Mouse (Mus musculus) kidney, postnatal 4 days (tissue): ENCODE measurements around the gene Ercc6l2.

Source experiments
- DNase-seq, 2 experiments: peaks; one replicate each; pipeline ENCODE4 v3.0.0; 2021; ENCODE audit warnings: mixed read lengths in 2 of 2

Gene Ercc6l2

GRCm38 (mm10) chr13:63885532-63885949, 70.5 kb downstream of the Ercc6l2 start:
- DNase-seq, result no peak

DNA sequence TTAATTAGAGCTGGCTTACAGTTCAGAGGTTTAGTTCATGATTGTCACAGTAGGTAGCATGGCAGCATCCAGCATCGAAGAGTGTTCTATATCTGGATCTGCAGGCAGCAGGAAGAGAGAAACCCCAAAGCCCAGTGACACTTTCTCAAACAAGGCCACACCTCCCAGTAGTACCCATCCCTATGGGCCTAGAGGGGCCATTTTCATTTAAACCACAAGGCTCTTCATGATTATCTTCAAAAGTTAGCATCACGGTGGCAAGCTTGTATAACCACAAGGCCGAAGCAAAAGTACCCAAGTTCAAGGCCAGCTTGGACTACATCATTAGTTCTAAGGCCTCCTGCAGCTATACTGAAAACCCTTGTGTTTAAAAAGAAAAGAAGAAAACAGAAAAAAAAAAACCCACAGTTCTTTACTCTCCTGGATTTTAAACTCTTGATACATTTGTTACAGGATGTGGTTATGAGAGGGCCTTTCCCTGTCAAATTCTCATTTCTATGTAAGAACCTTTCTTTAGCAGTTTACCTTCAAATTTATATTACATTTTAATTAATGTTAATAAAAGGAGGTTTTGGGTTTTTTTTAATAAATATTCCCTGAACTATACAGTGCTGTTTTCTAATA, 71.5 kb downstream of the Ercc6l2 start:
- DNase-seq, result no peak

- peak; percentile 25 to 52 for DNase-seq
These were observed 85.8 kb downstream of the Ercc6l2 start for GRCm38 (mm10) chr13:63900679-63901302.

GRCm38 (mm10) chr13:63901303-63901713, 86.3 kb downstream of the Ercc6l2 start:
- DNase-seq, result peak; percentile 83 to 90

DNA sequence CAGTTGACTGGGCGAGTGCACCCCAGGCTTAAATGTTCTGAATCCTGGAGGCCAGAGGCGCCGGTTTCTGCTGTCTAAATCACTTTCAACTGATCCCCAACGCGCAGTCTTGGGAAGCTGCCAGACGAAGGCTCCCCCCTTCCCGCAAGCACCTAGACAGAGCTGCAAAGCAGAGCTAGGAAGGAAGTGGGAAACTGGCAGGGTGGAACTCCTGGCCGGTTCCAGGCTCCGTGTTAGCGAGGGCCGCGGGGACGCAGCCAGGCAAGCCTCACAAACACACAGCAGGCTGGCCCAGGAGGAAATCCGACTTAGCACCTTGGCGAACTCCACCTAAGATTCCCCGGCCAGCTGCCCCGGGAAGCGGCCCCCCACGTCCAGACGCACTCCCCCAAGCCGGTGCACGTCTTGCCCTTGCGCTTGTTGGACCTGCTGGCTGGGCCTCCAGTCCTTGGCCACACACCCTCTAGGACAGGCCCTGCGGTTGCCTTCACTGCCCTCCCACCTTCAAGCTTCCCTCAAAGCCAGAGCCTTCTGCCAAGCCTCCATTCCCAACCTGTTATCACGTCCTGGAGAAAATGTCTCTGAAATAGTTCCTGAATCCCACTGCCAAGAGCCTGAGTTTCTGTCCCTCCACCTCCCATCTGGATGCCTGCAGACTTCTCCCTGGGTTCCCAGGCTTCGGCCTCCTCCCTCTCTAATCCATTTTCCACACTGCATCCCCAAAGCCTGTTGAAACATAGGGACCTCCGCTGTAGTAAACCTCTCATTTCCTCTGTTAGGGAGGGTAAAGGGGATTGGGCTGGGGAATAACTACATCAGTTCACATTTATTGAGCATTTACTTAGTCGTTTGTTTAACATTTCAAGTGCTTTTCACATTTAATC, 86.9 kb downstream of the Ercc6l2 start:
- DNase-seq, result peak; percentile 67 to 75

DNA sequence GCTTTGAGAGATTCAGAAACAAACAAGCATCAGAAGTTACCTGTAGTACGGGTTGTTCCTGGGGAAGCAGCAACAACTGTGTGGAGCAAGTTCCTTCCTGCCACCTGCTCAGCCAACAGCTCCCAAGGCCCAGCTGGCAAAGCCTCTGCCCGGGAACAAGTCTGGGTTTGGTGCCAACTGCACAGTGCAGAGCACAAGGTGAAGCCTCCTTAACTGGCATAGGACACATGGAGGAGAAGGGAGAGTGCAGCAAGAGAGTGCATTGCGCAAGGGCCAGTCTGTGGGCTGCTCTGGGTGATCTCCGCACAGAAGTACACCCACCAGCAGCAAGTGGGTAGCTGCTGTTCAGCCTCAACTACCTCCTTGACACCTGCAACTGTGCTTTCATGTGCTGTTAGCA, 91.5 kb downstream of the Ercc6l2 start:
- no peak for DNase-seq

- DNase-seq, result no peak
These were observed 92.4 kb downstream of the Ercc6l2 start for GRCm38 (mm10) chr13:63907437-63907836.

DNA sequence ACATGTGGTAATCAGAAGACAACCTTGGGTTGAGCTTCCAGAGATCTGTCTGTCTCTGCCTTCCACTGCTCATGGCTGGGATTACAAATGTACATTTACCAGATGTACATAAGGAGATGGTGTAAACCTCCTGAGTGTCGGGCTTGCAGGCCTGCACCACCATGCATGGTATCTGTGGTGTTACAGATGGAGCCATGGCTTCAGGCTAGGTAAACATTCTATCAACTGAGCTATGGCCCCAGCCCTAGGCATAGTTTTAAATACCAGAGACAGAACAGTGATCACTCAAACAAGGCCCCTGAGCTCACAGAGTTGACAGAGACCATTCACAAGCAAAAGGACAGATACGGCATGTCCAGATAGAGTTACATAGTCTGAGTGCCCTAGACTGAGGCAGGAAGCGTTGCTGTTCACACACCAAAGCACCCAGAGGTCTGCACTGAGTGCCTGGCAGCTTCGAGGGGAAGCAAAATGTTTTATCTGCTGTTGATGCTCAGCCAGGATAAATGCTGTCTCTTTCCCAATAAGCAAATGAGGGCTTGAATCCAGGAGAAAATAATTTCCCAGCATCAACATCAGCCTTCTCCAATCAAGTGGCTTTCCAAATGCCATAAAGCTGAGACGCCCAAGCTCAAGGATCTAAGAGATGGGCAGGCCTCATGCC, 95.2 kb downstream of the Ercc6l2 start:
- DNase-seq, result no peak

DNA sequence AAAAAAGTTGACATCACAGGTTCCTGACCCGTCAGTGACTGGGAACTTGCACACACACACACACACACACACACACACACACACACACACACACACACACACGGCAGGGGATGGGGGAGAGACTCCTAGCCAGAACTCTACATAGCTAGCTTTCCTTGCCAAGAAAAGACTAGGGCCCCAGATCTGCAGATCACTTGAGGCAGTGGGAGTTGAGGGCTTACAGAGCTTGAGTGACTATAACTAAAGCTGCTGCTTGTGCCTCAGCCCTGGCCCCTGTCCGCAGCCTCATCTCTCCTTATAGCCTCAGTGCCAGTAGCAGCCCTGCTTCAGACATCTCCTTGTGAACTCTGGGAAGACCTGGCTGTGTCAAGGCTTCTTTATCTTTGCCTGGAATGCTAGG, 96.6 kb downstream of the Ercc6l2 start:
- DNase-seq, result no peak

DNA sequence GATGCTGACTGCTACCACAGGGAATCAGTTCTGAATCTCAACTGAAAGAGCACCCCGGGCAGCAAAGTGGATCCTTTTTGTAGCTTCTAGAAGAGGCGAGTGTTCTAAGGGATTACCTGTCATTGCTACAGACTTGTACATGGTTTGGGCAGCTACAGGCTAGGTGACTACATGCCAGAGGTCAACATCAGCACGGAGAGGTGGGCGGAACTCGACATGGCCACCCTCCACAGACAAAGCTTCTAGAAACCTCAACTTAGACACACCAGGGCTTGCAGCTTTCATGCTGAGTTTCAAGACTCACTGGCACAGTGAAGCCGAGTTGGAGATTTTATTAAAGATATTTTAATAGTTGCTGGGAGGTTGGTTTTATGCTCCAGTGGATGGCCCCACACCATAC, 98.1 kb downstream of the Ercc6l2 start:
- no peak for DNase-seq

DNA sequence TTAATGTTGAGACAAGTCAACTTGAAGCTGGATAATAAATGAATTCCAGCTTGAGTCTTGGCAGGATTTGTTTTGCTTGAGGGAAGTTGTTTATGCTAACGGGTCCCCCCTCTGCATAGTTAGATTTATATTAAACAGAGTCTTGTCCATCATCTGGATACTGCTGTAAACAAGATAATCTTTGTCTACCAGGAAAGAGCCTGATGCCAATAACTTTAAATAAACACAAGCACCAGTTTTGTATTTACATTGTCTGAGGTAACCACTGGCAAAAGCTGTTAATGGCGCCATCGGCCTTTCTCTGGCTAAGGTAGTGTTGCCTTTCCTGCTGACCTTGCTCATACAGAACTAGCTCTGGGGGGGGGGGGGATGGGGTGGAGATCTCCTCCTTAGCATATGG, 100.1 kb downstream of the Ercc6l2 start:
- no peak for DNase-seq

- no peak for DNase-seq
These were observed 100.6 kb downstream of the Ercc6l2 start for GRCm38 (mm10) chr13:63915684-63916083.

DNA sequence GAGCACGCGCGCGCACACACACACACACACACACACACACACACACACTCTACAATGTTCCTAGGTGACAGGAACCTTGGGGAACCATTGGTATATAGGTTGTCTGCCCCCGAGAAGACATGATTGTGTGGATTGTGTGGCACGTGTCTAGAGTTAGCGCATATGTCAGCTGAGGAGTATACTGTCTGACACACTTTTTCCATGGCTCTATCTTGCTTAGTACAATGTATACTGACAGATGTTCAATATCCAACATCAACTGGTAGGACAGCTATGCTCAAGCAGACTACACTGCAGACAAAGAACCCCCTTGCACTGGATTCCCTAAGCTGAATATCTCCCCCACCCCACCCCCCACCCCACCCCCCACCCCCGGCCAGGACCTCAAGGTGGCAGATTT, 101.5 kb downstream of the Ercc6l2 start:
- DNase-seq, result no peak

GRCm38 (mm10) chr13:63917198-63917767, 102.2 kb downstream of the Ercc6l2 start:
- peak; percentile 59 to 78 for DNase-seq

- DNase-seq, result peak; percentile 64 to 73
These were observed 103.0 kb downstream of the Ercc6l2 start for GRCm38 (mm10) chr13:63917776-63918621.

- DNase-seq, result peak; percentile 78 to 86
These were observed 103.8 kb downstream of the Ercc6l2 start for GRCm38 (mm10) chr13:63918733-63919422.

GRCm38 (mm10) chr13:63924036-63924435, 109.0 kb downstream of the Ercc6l2 start:
- DNase-seq, result peak in 1 of 2 experiments; percentile 30

GRCm38 (mm10) chr13:63927326-63927725, 112.3 kb downstream of the Ercc6l2 start:
- peak in 1 of 2 experiments; percentile 31 for DNase-seq

DNA sequence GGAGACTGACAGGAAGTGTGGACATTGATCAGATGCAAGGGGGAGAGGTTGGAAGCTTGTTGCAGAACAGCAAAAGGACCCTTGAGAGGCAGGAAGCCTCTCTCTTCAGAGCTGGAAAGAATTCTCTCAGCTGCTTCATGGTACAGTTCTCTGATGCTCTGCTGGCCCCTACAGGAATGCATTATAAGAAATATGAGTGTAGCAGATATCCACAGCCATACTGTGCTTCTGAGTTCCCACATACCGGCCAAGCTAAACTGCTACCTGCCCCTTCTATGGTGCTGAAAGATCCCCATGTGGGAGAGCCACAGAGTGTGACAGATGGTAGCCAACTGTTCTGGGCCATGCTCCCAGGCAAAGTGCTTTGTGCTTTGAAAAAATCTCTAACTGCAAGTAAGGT, 114.3 kb downstream of the Ercc6l2 start:
- DNase-seq, result peak in 1 of 2 experiments; percentile 54

- DNase-seq, result peak in 1 of 2 experiments; percentile 39
These were observed 115.0 kb downstream of the Ercc6l2 start for GRCm38 (mm10) chr13:63929917-63930515.

GRCm38 (mm10) chr13:63930525-63930924, 115.5 kb downstream of the Ercc6l2 start:
- no peak for DNase-seq
